Mouse (Mus musculus): ENCODE measurements around the gene Exoc4.

The Exoc4 gene

GRCm38 (mm10) chr6:33310486-33310885, 61.6 kb downstream of the Exoc4 start:
- no peak for DNase-seq

GRCm38 (mm10) chr6:33322849-33323248, 74.0 kb downstream of the Exoc4 start:
- no peak for DNase-seq

- no peak for DNase-seq
These were observed 74.5 kb downstream of the Exoc4 start for GRCm38 (mm10) chr6:33323386-33323785.

GRCm38 (mm10) chr6:33328326-33328725, 79.4 kb downstream of the Exoc4 start:
- DNase-seq, result no peak

- no peak for DNase-seq
These were observed 98.3 kb downstream of the Exoc4 start for GRCm38 (mm10) chr6:33347088-33347775.

- no peak for DNase-seq
These were observed 112.7 kb downstream of the Exoc4 start for GRCm38 (mm10) chr6:33361613-33362012.

- no peak for DNase-seq
These were observed 131.6 kb downstream of the Exoc4 start for GRCm38 (mm10) chr6:33380517-33380916.

GRCm38 (mm10) chr6:33382176-33382575, 133.3 kb downstream of the Exoc4 start:
- DNase-seq, result no peak

- no peak for DNase-seq
These were observed 143.1 kb downstream of the Exoc4 start for GRCm38 (mm10) chr6:33392020-33392419.

GRCm38 (mm10) chr6:33399491-33399890, 150.6 kb downstream of the Exoc4 start:
- no peak for DNase-seq

GRCm38 (mm10) chr6:33401161-33401560, 152.3 kb downstream of the Exoc4 start:
- DNase-seq, result peak in 1 of 2 experiments; percentile 4

- no peak for DNase-seq
These were observed 156.8 kb downstream of the Exoc4 start for GRCm38 (mm10) chr6:33405562-33406275.

- no peak for DNase-seq
These were observed 160.7 kb downstream of the Exoc4 start for GRCm38 (mm10) chr6:33409586-33409985.

- no peak for DNase-seq
These were observed 176.1 kb downstream of the Exoc4 start for GRCm38 (mm10) chr6:33425007-33425406.

- no peak for DNase-seq
These were observed 182.4 kb downstream of the Exoc4 start for GRCm38 (mm10) chr6:33431207-33431787.

- no peak for DNase-seq
These were observed 191.6 kb downstream of the Exoc4 start for GRCm38 (mm10) chr6:33440508-33440907.

GRCm38 (mm10) chr6:33453810-33454209, 204.9 kb downstream of the Exoc4 start:
- DNase-seq, result no peak

GRCm38 (mm10) chr6:33454354-33454753, 205.5 kb downstream of the Exoc4 start:
- DNase-seq, result no peak

GRCm38 (mm10) chr6:33455238-33455637, 206.4 kb downstream of the Exoc4 start:
- no peak for DNase-seq

- DNase-seq, result no peak
These were observed 216.0 kb downstream of the Exoc4 start for GRCm38 (mm10) chr6:33464862-33465261.

- no peak for DNase-seq
These were observed 216.5 kb downstream of the Exoc4 start for GRCm38 (mm10) chr6:33465392-33465791.

GRCm38 (mm10) chr6:33466168-33466839, 217.4 kb downstream of the Exoc4 start:
- no peak for DNase-seq

GRCm38 (mm10) chr6:33468480-33468879, 219.6 kb downstream of the Exoc4 start:
- no peak for DNase-seq

Measured in spleen, adult 18-20 months (tissue).